Mouse (Mus musculus) left cerebral cortex, postnatal 4 days (tissue): ENCODE results near the gene Itga9. TPM values are rescaled to one million over a fixed set of nuclear protein-coding genes. Genes with fewer than 3 reads are reported as not detected.
A peak's percentile ranks its signal among the peaks of the same experiment; 100 is the strongest.

Experiments
- DNase-seq: peaks from one replicate; pipeline ENCODE4 v3.0.0-alpha.2; 2022
- intact Hi-C: fragments of 180-260 bp; cut with DNase I; formaldehyde crosslinking; loops from one replicate; pipeline ENCODE4 v1.15.1; 2025
- total RNA-seq, 2 experiments: library from RNA; stranded (reverse); gene quantifications; 2 replicates each; pipeline ENCODE4 v1.2.3; 2021

Itga9 gene
- total RNA-seq, 2 experiments from 2014 or later: 5.4 to 6.4 TPM

GRCm38 (mm10) chr9:118681506-118681905, 75.0 kb downstream of the Itga9 start:
- intact Hi-C loops: loop anchor here (5.0 kb wide), 1 partner anchor 69 kb away; no protein-coding TSS in a partner anchor

GRCm38 (mm10) chr9:118682154-118682553, 75.7 kb downstream of the Itga9 start:
- intact Hi-C loops: loop anchor here (5.0 kb wide), 1 partner anchor 70 kb away; no protein-coding TSS in a partner anchor
- no peak for DNase-seq

More at GRCm38 (mm10) chr9:118681506-118681905, 75.0 kb downstream of the Itga9 start:
- no peak for DNase-seq

- no peak for DNase-seq
- intact Hi-C loops: loop anchor here (5.0 kb wide), 1 partner anchor 71 kb away; no protein-coding TSS in a partner anchor
These were observed 77.0 kb downstream of the Itga9 start for GRCm38 (mm10) chr9:118683507-118683906.

GRCm38 (mm10) chr9:118684343-118684742, 77.9 kb downstream of the Itga9 start:
- no peak for DNase-seq

GRCm38 (mm10) chr9:118686166-118686961, 79.9 kb downstream of the Itga9 start:
- DNase-seq: no peak
- intact Hi-C loops: no loop called here

More at GRCm38 (mm10) chr9:118684343-118684742, 77.9 kb downstream of the Itga9 start:
- intact Hi-C loops: loop anchor here (5.0 kb wide), 1 partner anchor 72 kb away; no protein-coding TSS in a partner anchor

GRCm38 (mm10) chr9:118688248-118688647, 81.8 kb downstream of the Itga9 start:
- DNase-seq: no peak
- intact Hi-C loops: no loop called here

GRCm38 (mm10) chr9:118688921-118689451, 82.5 kb downstream of the Itga9 start:
- peak; percentile 27 for DNase-seq
- intact Hi-C loops: no loop called here

- intact Hi-C loops: no loop called here
- peak; percentile 88 for DNase-seq
These were observed 86.8 kb downstream of the Itga9 start for GRCm38 (mm10) chr9:118693256-118693655.

- intact Hi-C loops: no loop called here
- peak; percentile 49 for DNase-seq
These were observed 87.9 kb downstream of the Itga9 start for GRCm38 (mm10) chr9:118694420-118694825.

GRCm38 (mm10) chr9:118698191-118698590, 91.7 kb downstream of the Itga9 start:
- intact Hi-C loops: no loop called here

GRCm38 (mm10) chr9:118699716-118700115, 93.2 kb downstream of the Itga9 start:
- DNase-seq: peak; percentile 26
- intact Hi-C loops: no loop called here

More at GRCm38 (mm10) chr9:118698191-118698590, 91.7 kb downstream of the Itga9 start:
- no peak for DNase-seq

GRCm38 (mm10) chr9:118700889-118701288, 94.4 kb downstream of the Itga9 start:
- no peak for DNase-seq
- intact Hi-C loops: no loop called here

- intact Hi-C loops: no loop called here
- DNase-seq: no peak
These were observed 95.3 kb downstream of the Itga9 start for GRCm38 (mm10) chr9:118701791-118702190.

GRCm38 (mm10) chr9:118703146-118703545, 96.7 kb downstream of the Itga9 start:
- DNase-seq: no peak
- intact Hi-C loops: no loop called here

- intact Hi-C loops: no loop called here
These were observed 99.0 kb downstream of the Itga9 start for GRCm38 (mm10) chr9:118705381-118706074.

GRCm38 (mm10) chr9:118706176-118706975, 99.9 kb downstream of the Itga9 start:
- intact Hi-C loops: no loop called here
- no peak for DNase-seq

More at GRCm38 (mm10) chr9:118705381-118706074, 99.0 kb downstream of the Itga9 start:
- DNase-seq: no peak

- intact Hi-C loops: no loop called here
- no peak for DNase-seq
These were observed 104.1 kb downstream of the Itga9 start for GRCm38 (mm10) chr9:118710625-118711024.

- DNase-seq: peak; percentile 37
- intact Hi-C loops: no loop called here
These were observed 105.3 kb downstream of the Itga9 start for GRCm38 (mm10) chr9:118711749-118712148.

GRCm38 (mm10) chr9:118713515-118713914, 107.0 kb downstream of the Itga9 start:
- DNase-seq: no peak
- intact Hi-C loops: no loop called here

GRCm38 (mm10) chr9:118714536-118714935, 108.0 kb downstream of the Itga9 start:
- intact Hi-C loops: no loop called here
- DNase-seq: no peak
